Mouse (Mus musculus): ENCODE data around the gene Tmem239.

The Tmem239 gene

DNA sequence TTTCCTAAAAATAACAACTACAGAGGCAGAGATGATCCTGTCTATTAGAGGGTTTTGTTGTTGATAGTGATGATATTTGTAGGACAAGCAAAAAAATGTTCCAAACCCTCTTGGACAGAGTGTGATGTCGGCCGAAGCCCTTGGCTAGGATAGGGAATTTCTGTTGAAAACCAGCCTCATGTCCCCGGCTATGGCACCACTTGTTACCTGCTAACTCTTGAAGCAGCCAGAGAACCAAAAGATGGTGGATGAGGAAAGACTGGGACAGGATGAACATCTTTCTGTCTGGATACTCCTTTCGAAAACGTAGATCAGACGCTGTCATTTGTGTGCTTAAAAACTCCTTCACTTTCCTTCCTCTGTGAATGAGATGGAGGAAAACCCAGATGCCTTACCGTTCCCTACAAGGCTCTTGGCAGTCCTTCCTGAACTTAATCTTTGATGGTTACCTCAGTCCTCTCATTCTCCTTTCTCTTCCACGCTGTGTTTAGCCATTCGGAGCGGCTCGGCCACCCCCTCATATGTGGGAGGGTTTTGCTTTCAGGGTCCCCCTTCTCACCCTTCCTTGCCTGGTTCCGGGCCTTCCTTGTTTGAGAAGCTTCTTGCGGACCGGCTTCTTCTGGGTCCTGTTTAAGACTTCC lies 44.9 kb downstream of the Tmem239 start:
- no peak for DNase-seq (ENCODE audit: low spot score)

- DNase-seq (ENCODE audit: low spot score) = no peak
Observed at GRCm38 (mm10) chr2:130451727-130452090, 45.4 kb downstream of the Tmem239 start.

- no peak for DNase-seq (ENCODE audit: low spot score)
Observed at GRCm38 (mm10) chr2:130452266-130452665, 46.0 kb downstream of the Tmem239 start.

- DNase-seq (ENCODE audit: low spot score) = no peak
Observed at GRCm38 (mm10) chr2:130453421-130453820, 47.1 kb downstream of the Tmem239 start.

DNA sequence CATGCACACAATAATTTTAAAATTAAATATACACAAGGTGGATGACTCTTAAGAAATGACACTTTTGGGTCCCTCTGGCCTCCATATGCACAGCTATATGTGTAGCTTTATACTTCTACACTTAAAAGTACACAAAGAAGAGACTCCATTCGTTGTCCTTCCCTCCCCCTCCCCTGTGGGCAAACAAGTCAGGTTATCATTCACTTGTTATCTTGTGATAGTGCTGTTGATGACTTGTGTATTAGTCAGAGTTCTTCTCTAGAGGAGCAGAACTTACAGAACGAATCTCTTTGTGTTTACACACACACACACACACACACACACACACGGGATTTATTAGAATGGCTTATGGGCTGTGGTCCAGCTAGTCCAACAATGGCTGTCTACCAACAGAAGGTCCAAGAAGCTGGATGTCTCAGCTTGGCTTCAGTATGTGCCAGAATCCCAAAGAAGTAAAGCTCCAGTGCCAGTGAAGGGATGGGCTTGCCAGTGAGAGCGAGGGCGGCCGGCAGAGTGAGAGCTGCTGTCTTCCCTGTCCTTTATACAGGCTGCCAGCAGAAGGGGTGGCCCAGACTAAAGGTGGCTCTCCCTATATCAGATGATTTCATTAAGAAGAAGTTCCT lies 48.6 kb downstream of the Tmem239 start:
- DNase-seq (ENCODE audit: low spot score) = no peak
